Mouse (Mus musculus): ENCODE measurements at regions not wholly inside any gene's neighbourhood (a gene's known extent, or its start where the extent isn't known, plus 50 kb on each side); places are given as distances from the start of the nearest gene placed in this dataset.

- intact Hi-C loops (cut with DNase I; ENCODE audit: low total_unique reads): loop anchor here (5.0 kb wide), 1 partner anchor 432 kb away; no protein-coding TSS in a partner anchor
- no peak for DNase-seq
Measured at GRCm38 (mm10) chr1:109675196-109675595, 307.0 kb upstream of the Cdh7 start.

DNA sequence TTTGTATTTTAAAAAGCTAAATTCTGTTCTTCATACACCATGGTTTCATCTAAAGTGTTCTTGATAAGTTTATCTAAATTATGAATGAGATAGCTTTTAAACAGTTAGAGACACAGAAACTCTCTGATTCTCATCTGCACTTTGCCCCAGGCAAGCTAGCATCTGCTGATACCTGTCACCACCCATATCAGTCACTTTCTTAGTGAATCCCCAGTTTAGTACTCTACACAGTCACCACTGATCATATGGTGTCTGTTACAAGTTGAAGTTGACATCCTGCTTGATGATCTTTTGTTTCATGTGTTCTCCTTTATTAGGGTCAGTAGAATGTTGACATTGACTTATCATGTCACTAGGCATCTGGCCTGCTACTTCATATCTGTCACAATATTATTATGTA is 259.8 kb upstream of the Cdh7 start:
- intact Hi-C loops (cut with DNase I; ENCODE audit: low total_unique reads): no loop called here
- no peak for DNase-seq

GRCm38 (mm10) chr1:109736071-109736470 is 246.2 kb upstream of the Cdh7 start:
- no peak for DNase-seq
- intact Hi-C loops (cut with DNase I; ENCODE audit: low total_unique reads): no loop called here
